Mouse (Mus musculus) megakaryocyte, adult 5-6 weeks (primary cell): ENCODE data around the gene Pten. TPM values are rescaled to one million over a fixed set of nuclear protein-coding genes. Genes with fewer than 3 reads are reported as not detected.
A peak's percentile ranks its signal among the peaks of the same experiment; 100 is the strongest.
"Not testable (repeated sequence)": the region's sequence is repeated elsewhere in the genome, so short reads cannot be mapped to it uniquely, and the experiment has no call there.

Source experiments
- ATAC-seq: 2 replicates; pipeline ENCODE4 v1.8.0; 2016; ENCODE audit warnings: mild to moderate bottlenecking, inconsistent platforms; ENCODE audit not compliant: poor library complexity, severe bottlenecking
- total RNA-seq, 2 experiments: library from RNA; stranded (forward) in 1 of 2; stranded (reverse) in 1 of 2; fragments of 153-499, 151-499 nt in 1 of 2; fragments of 221-1000, 200-1000 nt in 1 of 2; gene quantifications; 2 replicates each; pipeline versions ENCODE4 v1.2.3 to v1.2.4; 2015 to 2017

Gene Pten
- total RNA-seq, 2 experiments from 2014 or later: 110 to 114 TPM

GRCm38 (mm10) chr19:32804703-32805102 lies 47.4 kb downstream of the Pten start:
- peak; percentile 95 for ATAC-seq

- ATAC-seq: no peak
Observed at GRCm38 (mm10) chr19:32807610-32808009, 50.3 kb downstream of the Pten start.

GRCm38 (mm10) chr19:32808690-32809089 lies 51.4 kb downstream of the Pten start:
- ATAC-seq: no peak

GRCm38 (mm10) chr19:32809117-32809516 lies 51.8 kb downstream of the Pten start:
- no peak for ATAC-seq

GRCm38 (mm10) chr19:32818759-32819158 lies 61.5 kb downstream of the Pten start:
- no peak for ATAC-seq

GRCm38 (mm10) chr19:32822959-32823358 lies 65.7 kb downstream of the Pten start:
- not testable (repeated sequence) for ATAC-seq

GRCm38 (mm10) chr19:32826616-32827015 lies 69.3 kb downstream of the Pten start:
- ATAC-seq: no peak

- ATAC-seq: no peak
Observed at GRCm38 (mm10) chr19:32829871-32830270, 72.6 kb downstream of the Pten start.

- ATAC-seq: no peak
Observed at GRCm38 (mm10) chr19:32831286-32831685, 74.0 kb downstream of the Pten start.

GRCm38 (mm10) chr19:32840491-32840890 lies 83.2 kb downstream of the Pten start:
- ATAC-seq: no peak

- ATAC-seq: no peak
Observed at GRCm38 (mm10) chr19:32844486-32844885, 87.2 kb downstream of the Pten start.

GRCm38 (mm10) chr19:32848041-32848440 lies 90.7 kb downstream of the Pten start:
- ATAC-seq: no peak

- no peak for ATAC-seq
Observed at GRCm38 (mm10) chr19:32852306-32852705, 95.0 kb downstream of the Pten start.

GRCm38 (mm10) chr19:32861675-32862575 lies 104.6 kb downstream of the Pten start:
- no peak for ATAC-seq

GRCm38 (mm10) chr19:32866765-32867164 lies 109.5 kb downstream of the Pten start:
- no peak for ATAC-seq

GRCm38 (mm10) chr19:32867181-32867897 lies 110.0 kb downstream of the Pten start:
- ATAC-seq: no peak

- ATAC-seq: no peak
Observed at GRCm38 (mm10) chr19:32868560-32868959, 111.3 kb downstream of the Pten start.

- peak; percentile 90 for ATAC-seq
Observed at GRCm38 (mm10) chr19:32869053-32869680, 111.9 kb downstream of the Pten start.

GRCm38 (mm10) chr19:32873904-32874637 lies 116.8 kb downstream of the Pten start:
- ATAC-seq: no peak
